Mouse (Mus musculus): ENCODE results near the gene Polr2c. TPM values are rescaled to one million over a fixed set of nuclear protein-coding genes. Genes with fewer than 3 reads are reported as not detected.
A peak's percentile ranks its signal among the peaks of the same experiment; 100 is the strongest.

The Polr2c gene
- polyA plus RNA-seq, 1 experiment from 2014 or later: 134 TPM

GRCm38 (mm10) chr8:94900617-94901016 lies 43.4 kb downstream of the Polr2c start:
- Histone ChIP-seq H3K27ac (peak overlapping the region; percentile 51; the same call in 1 of the 2 replicates), H3K9me3 (no peaks in the 10 kb centered on the region), H3K4me3 (replicated peaks) (no peak overlapping the region), H3K9ac (no peak overlapping the region), H3K4me2 (peak overlapping the region; percentile 4; the same call in 1 of the 2 replicates), H3K36me3 (peaks cover 5% of the 10 kb centered on the region; the same call in 1 of the 2 replicates), H3K4me1 (peaks cover 34% of the 10 kb centered on the region), H3K27me3 (replicated peaks) (no peaks in the 10 kb centered on the region)
- 19% methylated on average over 6 of the region's 6 CpGs for WGBS
- ATAC-seq (ENCODE audit: insufficient read depth, low FRiP score, low read depth): no peak

GRCm38 (mm10) chr8:94901031-94901430 lies 43.8 kb downstream of the Polr2c start:
- peak overlapping the region; percentile 4; the same call in 1 of the 2 replicates for H3K4me2 ChIP-seq
- H3K4me1 ChIP-seq: peaks cover 34% of the 10 kb centered on the region
- no peak overlapping the region for H3K4me3 ChIP-seq (replicated peaks)
- no peak overlapping the region for H3K9ac ChIP-seq
- H3K27ac ChIP-seq: peak overlapping the region; percentile 51
- no peak for ATAC-seq (ENCODE audit: insufficient read depth, low FRiP score, low read depth)
- no peaks in the 10 kb centered on the region for H3K9me3 ChIP-seq
- H3K27me3 ChIP-seq (replicated peaks): no peaks in the 10 kb centered on the region
- H3K36me3 ChIP-seq: peaks cover 9% of the 10 kb centered on the region; the same call in 1 of the 2 replicates
- 20% methylated on average over 5 of the region's 5 CpGs for WGBS

DNA sequence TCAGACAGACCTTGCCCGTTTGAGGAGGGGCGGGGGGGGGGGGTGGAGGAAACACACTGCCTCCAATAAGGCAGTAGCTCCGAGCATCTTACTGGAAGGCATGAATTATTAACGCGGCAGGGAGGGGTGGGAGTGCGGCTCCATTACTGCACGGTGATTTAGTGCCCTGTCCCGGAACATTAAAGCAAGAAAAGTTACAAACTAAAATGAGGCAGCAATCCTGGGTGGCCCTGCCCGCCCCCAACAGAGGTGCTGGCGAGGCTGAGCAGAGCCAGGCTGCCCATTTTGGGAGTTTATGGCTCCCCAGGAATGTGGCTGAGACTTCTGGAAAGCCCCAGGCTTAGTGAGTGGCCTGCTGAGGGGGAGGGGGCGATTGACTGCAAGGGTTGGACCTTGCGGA lies 46.5 kb downstream of the Polr2c start:
- H3K27ac ChIP-seq: no peak overlapping the region
- H3K27me3 ChIP-seq (replicated peaks): no peaks in the 10 kb centered on the region
- peaks cover 33% of the 10 kb centered on the region for H3K4me1 ChIP-seq
- H3K9me3 ChIP-seq: no peaks in the 10 kb centered on the region
- H3K36me3 ChIP-seq: peaks cover 16% of the 10 kb centered on the region; the same call in 1 of the 2 replicates
- H3K9ac ChIP-seq: no peak overlapping the region
- ATAC-seq (ENCODE audit: insufficient read depth, low FRiP score, low read depth): no peak
- no peak overlapping the region for H3K4me3 ChIP-seq (replicated peaks)
- no peak overlapping the region for H3K4me2 ChIP-seq
- WGBS: 53% methylated on average over 12 of the region's 12 CpGs

GRCm38 (mm10) chr8:94904450-94905175 lies 47.4 kb downstream of the Polr2c start:
- ATAC-seq (ENCODE audit: insufficient read depth, low FRiP score, low read depth): no peak; the same call in 1 of the 2 replicates
- Histone ChIP-seq H3K36me3 (peaks cover 16% of the 10 kb centered on the region; the same call in 1 of the 2 replicates), H3K4me3 (replicated peaks) (no peak overlapping the region), H3K4me2 (no peak overlapping the region), H3K27ac (peak overlapping the region; percentile 1; the same call in 1 of the 2 replicates), H3K27me3 (replicated peaks) (no peaks in the 10 kb centered on the region), H3K9me3 (no peaks in the 10 kb centered on the region), H3K4me1 (peaks cover 24% of the 10 kb centered on the region), H3K9ac (no peak overlapping the region)
- WGBS: 68% methylated on average over 12 of the region's 12 CpGs

DNA sequence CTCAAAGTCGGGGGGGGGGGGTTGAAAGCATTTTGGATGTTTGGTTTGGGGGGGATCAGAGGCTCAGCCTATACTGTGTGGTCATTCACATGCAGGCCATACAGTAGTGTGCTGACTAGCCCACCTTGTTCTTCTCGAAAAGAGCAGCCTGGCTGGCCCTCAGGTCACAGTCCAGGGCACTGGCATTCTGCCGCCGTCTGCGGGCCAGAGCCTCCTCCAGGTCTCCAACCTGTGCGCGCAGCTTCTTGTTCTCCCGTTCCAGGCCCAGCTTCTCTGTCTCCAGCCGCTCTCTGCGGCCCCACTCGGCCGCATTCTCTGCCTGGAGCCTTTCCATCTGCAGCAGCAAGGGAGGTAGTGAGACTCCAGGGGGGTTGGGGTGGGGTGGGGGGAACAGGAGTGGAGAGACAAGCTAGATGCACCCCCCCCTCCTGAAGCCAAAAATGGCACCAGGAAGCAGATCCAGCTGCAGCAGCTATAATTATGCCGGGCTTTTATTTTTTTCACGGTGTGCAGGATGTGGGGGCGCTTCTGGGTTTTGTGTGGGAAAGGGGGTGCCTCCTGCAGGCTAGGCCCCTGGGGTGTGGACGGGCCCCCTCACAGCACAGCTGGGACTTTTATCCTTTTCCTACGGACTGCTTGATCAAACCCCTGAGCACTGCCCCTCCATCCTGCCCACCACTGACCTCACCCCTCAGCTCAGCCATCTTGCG lies 50.5 kb downstream of the Polr2c start:
- Histone ChIP-seq H3K4me1 (peaks cover 6% of the 10 kb centered on the region), H3K36me3 (peaks cover 24% of the 10 kb centered on the region; the same call in 1 of the 2 replicates)
- WGBS: 84% methylated on average over 18 of the region's 18 CpGs

DNA sequence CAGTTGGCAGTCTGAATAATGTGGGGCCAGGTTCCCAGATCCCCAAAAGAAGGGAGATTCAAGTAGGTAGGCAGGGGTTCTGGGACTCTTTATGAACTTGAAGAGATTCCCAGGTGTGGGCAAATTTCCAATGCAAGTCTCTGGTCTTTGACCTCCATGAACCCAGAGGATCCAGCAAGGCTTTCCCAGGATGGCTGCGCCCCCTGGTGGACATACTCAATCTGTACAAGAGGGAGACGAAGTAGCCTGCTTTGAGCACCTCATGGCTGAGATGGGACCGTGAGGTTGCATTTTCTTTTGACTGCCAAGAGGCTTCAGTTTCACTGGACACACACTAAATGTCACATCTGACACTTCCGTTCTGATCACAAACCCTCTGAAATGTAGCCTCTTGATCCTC lies 51.6 kb downstream of the Polr2c start:
- peaks cover 19% of the 10 kb centered on the region; the same call in 1 of the 2 replicates for H3K36me3 ChIP-seq
- H3K4me3 ChIP-seq (replicated peaks): no peak overlapping the region
- H3K27me3 ChIP-seq (replicated peaks): no peaks in the 10 kb centered on the region
- no peaks in the 10 kb centered on the region for H3K9me3 ChIP-seq
- WGBS: 6% methylated on average over 4 of the region's 4 CpGs
- no peak overlapping the region for H3K27ac ChIP-seq
- ATAC-seq (ENCODE audit: insufficient read depth, low FRiP score, low read depth): no peak
- peaks cover 13% of the 10 kb centered on the region for H3K4me1 ChIP-seq
- no peak overlapping the region for H3K9ac ChIP-seq
- H3K4me2 ChIP-seq: no peak overlapping the region

More for the DNA sequence above, 50.5 kb downstream of the Polr2c start:
- no peak overlapping the region for H3K9ac ChIP-seq
- no peaks in the 10 kb centered on the region for H3K9me3 ChIP-seq
- H3K4me2 ChIP-seq: no peak overlapping the region
- ATAC-seq (ENCODE audit: insufficient read depth, low FRiP score, low read depth): no peak
- no peak overlapping the region for H3K27ac ChIP-seq
- no peaks in the 10 kb centered on the region for H3K27me3 ChIP-seq (replicated peaks)
- no peak overlapping the region for H3K4me3 ChIP-seq (replicated peaks)

DNA sequence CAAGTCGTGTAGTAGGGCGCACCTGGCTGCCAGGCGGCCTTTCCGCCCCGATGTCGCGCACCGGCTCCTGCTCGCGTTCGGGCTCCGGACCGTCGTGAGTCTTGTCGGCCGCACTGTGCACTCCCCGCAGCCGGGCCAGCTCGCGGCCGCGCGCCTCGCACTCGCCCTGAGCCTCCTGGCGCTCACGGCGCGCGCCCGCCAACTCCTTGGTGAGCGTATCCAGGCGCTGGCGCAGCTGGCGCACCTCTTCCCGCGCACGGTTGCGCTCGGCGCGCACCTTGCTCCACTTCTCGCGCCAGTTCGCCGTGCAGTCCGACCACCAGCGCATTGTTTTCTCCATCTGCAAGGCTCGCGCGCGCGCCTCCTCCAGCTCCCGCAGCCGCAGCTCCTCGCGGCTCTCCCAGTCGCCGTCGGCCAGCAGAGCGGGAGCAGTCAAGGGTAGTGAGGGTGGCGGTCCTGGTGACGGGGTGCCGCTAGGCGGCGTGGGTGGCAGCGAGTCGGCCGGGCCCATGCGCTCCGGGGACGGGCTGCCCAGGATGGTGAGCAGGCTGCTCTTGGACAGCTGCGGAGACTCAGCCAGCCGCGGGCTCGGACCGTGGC lies 55.9 kb downstream of the Polr2c start:
- 21% methylated on average over 77 of the region's 77 CpGs for WGBS
- Histone ChIP-seq H3K27ac (no peak overlapping the region), H3K27me3 (replicated peaks) (no peaks in the 10 kb centered on the region), H3K4me2 (peak overlapping the region; percentile 59), H3K4me1 (peaks cover 36% of the 10 kb centered on the region), H3K9me3 (no peaks in the 10 kb centered on the region), H3K4me3 (replicated peaks) (peak overlapping the region; percentile 27), H3K36me3 (0 out of 2 replicates have a peak, but pooled peaks cover 8% of the 10 kb centered on the region), H3K9ac (no peak overlapping the region)
- no peak for ATAC-seq (ENCODE audit: insufficient read depth, low FRiP score, low read depth)

DNA sequence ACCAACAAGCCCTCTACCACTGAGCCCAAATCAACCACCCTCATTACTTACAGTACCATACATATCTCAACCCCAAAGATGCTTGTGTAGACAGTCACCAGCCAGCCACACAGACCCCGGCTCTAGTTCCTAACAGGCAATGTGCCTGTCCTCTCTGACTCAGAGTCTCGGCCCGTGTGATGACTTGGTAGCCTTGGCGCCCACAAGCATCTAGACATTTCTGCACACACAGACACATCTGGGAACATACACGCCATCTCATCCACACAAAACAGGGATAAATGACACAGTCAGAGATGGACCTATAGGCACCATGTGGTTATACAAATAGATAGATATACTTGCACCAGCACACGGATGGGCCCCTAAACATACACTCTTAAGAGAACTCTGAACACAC lies 57.0 kb downstream of the Polr2c start:
- Histone ChIP-seq H3K9ac (no peak overlapping the region), H3K4me3 (replicated peaks) (no peak overlapping the region), H3K4me1 (peaks cover 38% of the 10 kb centered on the region), H3K4me2 (peak overlapping the region; percentile 59; the same call in 1 of the 2 replicates), H3K27me3 (replicated peaks) (no peaks in the 10 kb centered on the region), H3K36me3 (0 out of 2 replicates have a peak, but pooled peaks cover 8% of the 10 kb centered on the region), H3K27ac (no peak overlapping the region), H3K9me3 (no peaks in the 10 kb centered on the region)
- WGBS: 76% methylated on average over 6 of the region's 6 CpGs
- ATAC-seq (ENCODE audit: insufficient read depth, low FRiP score, low read depth): no peak

DNA sequence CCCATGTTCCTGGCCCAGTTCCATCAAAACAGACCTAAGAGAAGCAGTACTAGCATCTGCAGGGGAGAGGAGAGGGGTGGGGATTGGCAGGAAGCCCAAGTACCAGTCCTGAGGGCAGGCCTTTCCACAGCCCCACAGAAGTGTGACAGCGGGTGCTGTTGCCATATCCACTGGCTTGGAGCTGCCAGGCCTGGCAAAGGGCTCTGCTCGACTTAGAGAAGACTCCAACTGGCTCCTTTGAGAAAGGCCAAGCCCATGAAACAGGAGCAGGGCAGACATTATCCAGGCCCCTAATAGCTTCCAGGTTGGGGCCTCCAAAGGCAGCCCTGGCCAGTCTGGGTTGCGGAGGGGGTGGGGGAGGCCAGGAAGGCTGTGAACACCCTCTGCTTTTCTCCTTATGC lies 57.5 kb downstream of the Polr2c start:
- H3K9ac ChIP-seq: no peak overlapping the region
- no peak; the same call in 1 of the 2 replicates for ATAC-seq (ENCODE audit: insufficient read depth, low FRiP score, low read depth)
- no peak overlapping the region for H3K4me3 ChIP-seq (replicated peaks)
- no peaks in the 10 kb centered on the region for H3K9me3 ChIP-seq
- peak overlapping the region; percentile 32 for H3K4me2 ChIP-seq
- WGBS: 34% methylated on average over 3 of the region's 3 CpGs
- no peaks in the 10 kb centered on the region for H3K27me3 ChIP-seq (replicated peaks)
- H3K27ac ChIP-seq: peak overlapping the region; percentile 18; the same call in 1 of the 2 replicates
- H3K4me1 ChIP-seq: peaks cover 38% of the 10 kb centered on the region
- 0 out of 2 replicates have a peak, but pooled peaks cover 8% of the 10 kb centered on the region for H3K36me3 ChIP-seq

GRCm38 (mm10) chr8:94916311-94916959 lies 59.2 kb downstream of the Polr2c start:
- Histone ChIP-seq H3K36me3 (0 out of 2 replicates have a peak, but pooled peaks cover 5% of the 10 kb centered on the region), H3K4me1 (peaks cover 38% of the 10 kb centered on the region), H3K9me3 (no peaks in the 10 kb centered on the region), H3K9ac (peak overlapping the region; percentile 7; the same call in 1 of the 2 replicates), H3K4me3 (replicated peaks) (peak overlapping the region; percentile 82), H3K27ac (peak overlapping the region; percentile 74), H3K4me2 (peak overlapping the region; percentile 81), H3K27me3 (replicated peaks) (no peaks in the 10 kb centered on the region)
- 46% methylated on average over 9 of the region's 9 CpGs for WGBS
- no peak for ATAC-seq (ENCODE audit: insufficient read depth, low FRiP score, low read depth)

DNA sequence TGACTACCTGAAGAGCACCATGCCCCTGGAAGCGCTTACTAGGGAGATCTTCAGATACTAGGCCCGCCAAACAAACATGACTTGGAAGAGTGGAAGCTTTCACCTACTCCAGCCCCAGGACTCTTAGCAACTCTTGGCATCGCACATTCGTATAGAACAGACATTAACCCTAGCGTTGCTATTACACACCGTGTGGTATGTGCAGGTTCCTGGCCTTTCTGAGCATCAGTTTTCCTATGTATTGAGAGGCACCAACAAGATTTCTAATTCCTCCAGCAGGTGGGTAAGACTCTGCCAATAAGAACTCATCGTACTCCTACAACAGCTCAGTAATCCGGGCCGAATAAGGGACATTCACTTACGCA lies 59.7 kb downstream of the Polr2c start:
- peak overlapping the region; percentile 81 for H3K4me2 ChIP-seq
- no peaks in the 10 kb centered on the region for H3K27me3 ChIP-seq (replicated peaks)
- peak overlapping the region; percentile 25; the same call in 1 of the 2 replicates for H3K9ac ChIP-seq
- peaks cover 38% of the 10 kb centered on the region for H3K4me1 ChIP-seq
- ATAC-seq (ENCODE audit: insufficient read depth, low FRiP score, low read depth): peak; percentile 9; the same call in 1 of the 2 replicates
- H3K27ac ChIP-seq: peak overlapping the region; percentile 74
- H3K4me3 ChIP-seq (replicated peaks): peak overlapping the region; percentile 82
- no peaks in the 10 kb centered on the region for H3K9me3 ChIP-seq
- 4% methylated on average over 10 of the region's 10 CpGs for WGBS
- H3K36me3 ChIP-seq: no peaks in the 10 kb centered on the region
